Mouse (Mus musculus) ES-Bruce4 (cell line): ENCODE results near the gene Gm28053. TPM values are rescaled to one million over a fixed set of nuclear protein-coding genes. Genes with fewer than 3 reads are reported as not detected.

Experiments used
- H3K27ac ChIP-seq: 2 replicates; pipeline ENCODE4 v1.5.1; 2012; ENCODE audit warnings: low read length, inconsistent platforms; ENCODE audit not compliant: insufficient read depth
- H3K27me3 ChIP-seq: 2 replicates; pipeline ENCODE4 v1.6.1; 2012; ENCODE audit warnings: mild to moderate bottlenecking, low read length, inconsistent platforms; ENCODE audit not compliant: control insufficient read depth, poor library complexity, insufficient read depth, severe bottlenecking
- H3K36me3 ChIP-seq: 2 replicates; pipeline ENCODE4 v1.6.1; 2012; ENCODE audit warnings: inconsistent platforms, mild to moderate bottlenecking, low read length, moderate library complexity; ENCODE audit not compliant: control insufficient read depth, poor library complexity, insufficient read depth, severe bottlenecking
- H3K4me1 ChIP-seq: one replicate; pipeline ENCODE4 v1.8.1; 2011; ENCODE audit warnings: low read length; ENCODE audit not compliant: control insufficient read depth, insufficient read depth
- H3K4me3 ChIP-seq: 2 replicates; pipeline ENCODE4 v1.5.1; 2011; ENCODE audit warnings: low read depth, mild to moderate bottlenecking, low read length
- H3K9ac ChIP-seq: 2 replicates; pipeline ENCODE4 v1.6.1; 2012; ENCODE audit warnings: low read depth, mild to moderate bottlenecking, inconsistent platforms; ENCODE audit not compliant: poor library complexity, severe bottlenecking
- H3K9me3 ChIP-seq: replicated peaks from 2 replicates; pipeline ENCODE4 v1.6.1; 2012; ENCODE audit warnings: mild to moderate bottlenecking, low read length, inconsistent platforms; ENCODE audit not compliant: control insufficient read depth, poor library complexity, insufficient read depth, severe bottlenecking
- CTCF ChIP-seq: IDR thresholded peaks from one replicate; pipeline ENCODE4 v1.8.1; 2011; ENCODE audit warnings: low read depth, low read length
- EP300 ChIP-seq: IDR thresholded peaks from 2 replicates; pipeline ENCODE4 v1.6.1; 2011; ENCODE audit warnings: low read depth, low read length; ENCODE audit not compliant: insufficient read depth
- POLR2A ChIP-seq: IDR thresholded peaks from one replicate; pipeline ENCODE4 v1.8.1; 2011; ENCODE audit warnings: low read length; ENCODE audit not compliant: insufficient read depth
- polyA plus RNA-seq: library from polyadenylated mRNA; stranded (reverse); fragments of >200 nt; gene quantifications from 2 replicates; pipeline ENCODE4 v1.2.4, GENCODE M21; 2011; ENCODE audit warnings: low read depth; ENCODE audit not compliant: missing spikeins, insufficient read depth, insufficient read length

The Gm28053 gene
- polyA plus RNA-seq, 1 experiment = not detected

- Histone ChIP-seq H3K27ac (no peak overlapping the region), H3K27me3 (no peaks in the 10 kb centered on the region), H3K4me1 (no peaks in the 10 kb centered on the region), H3K9me3 (0 out of 2 replicates have a peak, but pooled peaks cover 3% of the 10 kb centered on the region), H3K9ac (no peak overlapping the region), H3K36me3 (no peaks in the 10 kb centered on the region), H3K4me3 (no peak overlapping the region)
- TF ChIP-seq POLR2A (no peak), CTCF (no peak), EP300 (no peak)
Observed at GRCm38 (mm10) chr6:48784406-48784805, 66.0 kb downstream of the Gm28053 start.

DNA sequence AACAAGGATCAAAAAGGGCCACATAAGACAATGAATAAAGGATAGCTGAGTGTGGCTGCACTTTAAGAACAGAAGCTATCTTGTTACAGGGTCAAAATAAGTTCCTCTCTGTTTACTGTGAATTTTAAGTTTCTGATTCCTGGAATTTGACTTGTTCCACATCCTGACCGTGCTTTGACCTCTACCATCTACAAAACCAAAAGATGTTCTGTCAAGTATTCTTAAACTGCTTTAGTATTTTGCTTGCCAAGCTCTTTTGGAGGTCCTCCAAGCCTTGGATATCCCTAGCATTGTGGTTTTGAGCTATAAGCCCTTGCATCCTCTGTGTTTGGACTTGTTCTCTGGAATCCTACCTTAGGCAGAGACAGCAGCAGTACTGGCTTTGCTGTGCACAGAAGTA lies 66.8 kb downstream of the Gm28053 start:
- TF ChIP-seq CTCF (no peak), POLR2A (no peak), EP300 (no peak)
- Histone ChIP-seq H3K9ac (no peak overlapping the region), H3K4me1 (no peaks in the 10 kb centered on the region), H3K27me3 (no peaks in the 10 kb centered on the region), H3K36me3 (no peaks in the 10 kb centered on the region), H3K4me3 (no peak overlapping the region), H3K9me3 (0 out of 2 replicates have a peak, but pooled peaks cover 3% of the 10 kb centered on the region), H3K27ac (no peak overlapping the region)

GRCm38 (mm10) chr6:48785601-48786000 lies 67.2 kb downstream of the Gm28053 start:
- Histone ChIP-seq H3K27ac (no peak overlapping the region), H3K4me1 (no peaks in the 10 kb centered on the region), H3K4me3 (no peak overlapping the region), H3K36me3 (no peaks in the 10 kb centered on the region), H3K9ac (no peak overlapping the region), H3K27me3 (no peaks in the 10 kb centered on the region), H3K9me3 (no peaks in the 10 kb centered on the region)
- no peak for TF ChIP-seq EP300
- no peak for TF ChIP-seq CTCF
- TF ChIP-seq POLR2A = no peak

GRCm38 (mm10) chr6:48787867-48788266 lies 69.5 kb downstream of the Gm28053 start:
- H3K27me3 ChIP-seq = no peaks in the 10 kb centered on the region
- H3K9ac ChIP-seq = no peak overlapping the region
- H3K4me1 ChIP-seq = no peaks in the 10 kb centered on the region
- H3K9me3 ChIP-seq = no peaks in the 10 kb centered on the region
- H3K4me3 ChIP-seq = no peak overlapping the region
- H3K27ac ChIP-seq = no peak overlapping the region
- no peaks in the 10 kb centered on the region for H3K36me3 ChIP-seq
- TF ChIP-seq POLR2A = no peak

GRCm38 (mm10) chr6:48801897-48802296 lies 83.5 kb downstream of the Gm28053 start:
- no peak overlapping the region for H3K9ac ChIP-seq
- H3K36me3 ChIP-seq = no peaks in the 10 kb centered on the region
- H3K9me3 ChIP-seq = no peaks in the 10 kb centered on the region
- no peak overlapping the region for H3K4me3 ChIP-seq
- no peaks in the 10 kb centered on the region for H3K27me3 ChIP-seq
- no peak overlapping the region for H3K27ac ChIP-seq
- TF ChIP-seq EP300 (no peak), CTCF (no peak), POLR2A (no peak)
- H3K4me1 ChIP-seq = no peaks in the 10 kb centered on the region

Other genes starting within 250 kb of the Gm28053 start
- gene Atp6v0e2, start 181.0 kb upstream of the Gm28053 start, polyA plus RNA-seq = 16.9 and 20.3 TPM in 2 replicates
- 6.2 and 12.1 TPM in 2 replicates for gene Lrrc61, start 163.8 kb upstream of the Gm28053 start, polyA plus RNA-seq
- 0.90 TPM in 1 of 2 replicates, not detected in the other for gene Rarres2, start 145.8 kb upstream of the Gm28053 start, polyA plus RNA-seq
- gene Gm45021, start 129.0 kb upstream of the Gm28053 start, polyA plus RNA-seq = not detected in 2 replicates
- gene Repin1, start 124.7 kb upstream of the Gm28053 start, polyA plus RNA-seq = 12.5 and 13.3 TPM in 2 replicates
- gene Gm44965, start 124.7 kb upstream of the Gm28053 start, polyA plus RNA-seq = not detected in 2 replicates
- 3.2 and 6.0 TPM in 2 replicates for gene Zfp775, start 116.5 kb upstream of the Gm28053 start, polyA plus RNA-seq
- gene AI854703, start 91.8 kb upstream of the Gm28053 start, polyA plus RNA-seq = 0.29 and 0.36 TPM in 2 replicates
- gene Gimap8, start 71.4 kb upstream of the Gm28053 start, polyA plus RNA-seq = 0.31 TPM in 1 of 2 replicates, not detected in the other
- gene Gimap9, start 42.5 kb upstream of the Gm28053 start, polyA plus RNA-seq = 1.3 and 1.9 TPM in 2 replicates
- gene Gimap4, start 34.1 kb upstream of the Gm28053 start, polyA plus RNA-seq = not detected in 2 replicates
- not detected in 2 replicates for gene Gimap6, start 10.4 kb upstream of the Gm28053 start, polyA plus RNA-seq
- not detected in 2 replicates for gene Gimap7, start within 50 bp of the Gm28053 start, polyA plus RNA-seq
- gene Gimap1, start 20.4 kb downstream of the Gm28053 start, polyA plus RNA-seq = not detected in 2 replicates
- gene Gimap5, start 27.6 kb downstream of the Gm28053 start, polyA plus RNA-seq = not detected in 2 replicates
- gene Gimap3, start 52.2 kb downstream of the Gm28053 start, polyA plus RNA-seq = not detected in 2 replicates
- gene Tmem176a, start 122.3 kb downstream of the Gm28053 start, polyA plus RNA-seq = 13.5 and 15.5 TPM in 2 replicates
- 7.1 and 7.2 TPM in 2 replicates for gene Tmem176b, start 122.9 kb downstream of the Gm28053 start, polyA plus RNA-seq
- 0.24 and 0.30 TPM in 2 replicates for gene Aoc1, start 154.3 kb downstream of the Gm28053 start, polyA plus RNA-seq
- gene 1600015I10Rik, start 211.3 kb downstream of the Gm28053 start, polyA plus RNA-seq = not detected in 2 replicates